Mouse (Mus musculus) heart, embryonic 15.5 days (tissue): Measurements from ENCODE around the gene Sgcd. TPM values are rescaled to one million over a fixed set of nuclear protein-coding genes. Genes with fewer than 3 reads are reported as not detected.

Experiments
- ATAC-seq: fragments of 200-750 bp; cut with Nextera tagmentation; replicated peaks from 2 replicates; pipeline ENCODE4 v1.8.0; 2017; ENCODE audit warnings: low read depth, moderate TSS enrichment; ENCODE audit not compliant: insufficient number of reproducible peaks, insufficient read depth, low FRiP score
- H3K27ac ChIP-seq: fragments of 300-500 bp; sonication (generic); 2 replicates; pipeline ENCODE4 v1.5.1; 2015; ENCODE audit warnings: mild to moderate bottlenecking, inconsistent platforms
- H3K27me3 ChIP-seq: fragments of 300-500 bp; sonication (generic); 2 replicates; pipeline ENCODE4 v1.6.1; 2015; ENCODE audit warnings: inconsistent platforms
- H3K36me3 ChIP-seq: fragments of 300-500 bp; sonication (generic); 2 replicates; pipeline ENCODE4 v1.6.1; 2015; ENCODE audit warnings: mild to moderate bottlenecking, inconsistent platforms
- H3K4me1 ChIP-seq: fragments of 300-500 bp; sonication (generic); replicated peaks from 2 replicates; pipeline ENCODE4 v1.6.1; 2015; ENCODE audit warnings: inconsistent platforms
- H3K4me2 ChIP-seq: fragments of 300-500 bp; sonication (generic); 2 replicates; pipeline ENCODE4 v1.6.1; 2015; ENCODE audit warnings: inconsistent platforms, mild to moderate bottlenecking, moderate library complexity
- H3K4me3 ChIP-seq: fragments of 300-500 bp; sonication (generic); 2 replicates; pipeline ENCODE4 v1.5.1; 2015; ENCODE audit warnings: mild to moderate bottlenecking, inconsistent platforms
- H3K9ac ChIP-seq: fragments of 300-500 bp; sonication (generic); 2 replicates; pipeline ENCODE4 v1.6.1; 2015; ENCODE audit warnings: mild to moderate bottlenecking, inconsistent platforms
- H3K9me3 ChIP-seq: fragments of 300-500 bp; sonication (generic); replicated peaks from 2 replicates; pipeline ENCODE4 v1.6.1; 2016; ENCODE audit warnings: inconsistent platforms
- WGBS: fragments of 180-500 bp; shearing (Covaris S2); methylation state at CpG from one replicate; pipeline ENCODE4 v1.1.7; 2015; ENCODE audit warnings: mixed read lengths; 5-methylcytosine and 5-hydroxymethylcytosine counted together
- polyA plus RNA-seq: library from polyadenylated mRNA; unstranded; fragments of >200 nt; fragmentation: Nextera tagmentation; extraction: Ambion mirVana; gene quantifications from 2 replicates; pipeline ENCODE4 v1.2.1, GENCODE M21; 2015

Gene Sgcd
- polyA plus RNA-seq: 6.0 and 6.2 TPM in 2 replicates

GRCm38 (mm10) chr11:47988697-47989533, at the start of gene Sgcd:
Gene Sgcd (minus strand): TSS chr11:47988969.
- H3K9ac ChIP-seq: peak within 1 kb of the TSS; percentile 51
- H3K27ac ChIP-seq: no peak within 1 kb of the TSS
- no peaks in the 10 kb centered on the region for H3K9me3 ChIP-seq
- under 1% methylated on average over 63 of the region's 67 CpGs for WGBS
- H3K27me3 ChIP-seq: peaks cover 58% of the 10 kb centered on the region
- no peaks in the 10 kb centered on the region for H3K36me3 ChIP-seq
- H3K4me2 ChIP-seq: peak within 1 kb of the TSS; percentile 97
- H3K4me3 ChIP-seq: peak within 1 kb of the TSS; percentile 61
- peaks cover 8% of the 10 kb centered on the region for H3K4me1 ChIP-seq
- ATAC-seq: peak; percentile 65

- Histone ChIP-seq H3K9ac (no peak overlapping the region), H3K4me1 (no peaks in the 10 kb centered on the region), H3K27me3 (no peaks in the 10 kb centered on the region), H3K27ac (no peak overlapping the region), H3K4me2 (no peak overlapping the region), H3K9me3 (no peaks in the 10 kb centered on the region), H3K4me3 (no peak overlapping the region), H3K36me3 (no peaks in the 10 kb centered on the region)
- no peak for ATAC-seq
- 53% methylated on average over 4 of the region's 4 CpGs for WGBS
Observed at GRCm38 (mm10) chr11:48038051-48038450, 49.3 kb upstream of the Sgcd start.

DNA sequence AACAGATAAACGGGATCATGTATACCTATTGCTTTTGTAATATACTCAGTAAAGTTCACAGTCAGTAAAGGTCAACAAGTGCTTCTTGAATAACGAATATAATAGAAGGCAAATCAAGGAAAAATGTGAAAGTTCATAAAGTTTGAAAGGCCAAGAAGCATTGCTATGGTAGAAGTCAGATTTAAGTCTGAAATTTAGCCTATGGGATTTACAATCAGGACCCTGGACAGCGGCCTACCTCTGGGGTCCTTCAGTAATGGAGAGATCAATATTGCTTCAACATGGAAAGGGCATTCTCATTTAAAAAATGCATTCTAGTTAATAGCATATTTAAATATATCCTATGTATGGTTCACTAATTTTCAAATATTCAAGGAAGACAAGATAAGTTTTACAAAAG, 24.1 kb upstream of the Sgcd start:
- Histone ChIP-seq H3K4me2 (no peak overlapping the region), H3K9ac (no peak overlapping the region), H3K9me3 (no peaks in the 10 kb centered on the region), H3K27ac (no peak overlapping the region), H3K4me3 (no peak overlapping the region), H3K27me3 (no peaks in the 10 kb centered on the region), H3K36me3 (no peaks in the 10 kb centered on the region), H3K4me1 (no peaks in the 10 kb centered on the region)
- ATAC-seq: no peak
- WGBS: 44% methylated on average over 3 of the region's 3 CpGs

- Histone ChIP-seq H3K27ac (no peak overlapping the region), H3K4me2 (peak overlapping the region; percentile 97), H3K36me3 (no peaks in the 10 kb centered on the region), H3K4me3 (peak overlapping the region; percentile 61), H3K9ac (peak overlapping the region; percentile 51; the same call in 1 of the 2 replicates), H3K27me3 (peaks cover 58% of the 10 kb centered on the region), H3K4me1 (peaks cover 8% of the 10 kb centered on the region), H3K9me3 (no peaks in the 10 kb centered on the region)
- WGBS: 1% methylated on average over 31 of the region's 31 CpGs
- ATAC-seq: peak; percentile 41; the same call in 1 of the 2 replicates
Observed at GRCm38 (mm10) chr11:47988333-47988696, 454 bp downstream of the Sgcd start.

GRCm38 (mm10) chr11:47987893-47988267, 889 bp downstream of the Sgcd start:
- 15% methylated on average over 12 of the region's 12 CpGs for WGBS
- ATAC-seq: no peak
- Histone ChIP-seq H3K36me3 (no peaks in the 10 kb centered on the region), H3K9ac (no peak overlapping the region), H3K27me3 (peaks cover 58% of the 10 kb centered on the region), H3K4me3 (peak overlapping the region; percentile 61), H3K9me3 (no peaks in the 10 kb centered on the region), H3K4me2 (peak overlapping the region; percentile 97), H3K27ac (no peak overlapping the region), H3K4me1 (peaks cover 8% of the 10 kb centered on the region)

DNA sequence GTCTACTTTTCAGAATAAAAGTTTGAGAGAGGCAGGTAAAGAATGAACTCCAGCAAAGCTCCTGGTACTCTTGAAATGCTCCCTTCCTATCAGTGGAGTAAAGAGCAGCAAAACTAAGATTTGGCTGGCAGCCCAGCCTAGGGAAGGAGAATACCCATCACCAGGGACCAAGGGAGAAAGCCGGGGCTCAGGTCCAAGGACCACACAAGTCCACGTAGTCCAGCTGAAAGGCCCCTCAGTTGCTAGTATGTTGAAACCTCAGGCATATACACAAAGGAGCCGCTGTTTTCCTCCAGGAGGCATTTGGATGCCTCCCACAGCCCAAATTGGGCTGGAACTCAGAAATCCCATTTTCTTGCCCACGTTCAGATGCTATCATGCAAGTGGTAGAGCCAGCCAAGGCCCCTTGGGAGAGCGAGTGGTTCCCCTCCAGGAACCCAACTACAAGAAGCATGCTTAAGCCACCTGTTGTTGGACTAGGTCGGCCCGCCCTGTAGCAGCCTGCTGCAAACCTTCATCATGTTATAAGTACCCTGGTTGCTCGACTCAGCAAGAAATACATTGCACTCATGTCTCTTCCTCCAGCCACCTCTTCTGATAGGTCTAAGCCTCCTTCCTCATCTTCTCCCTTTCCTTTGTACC, 1.4 kb downstream of the Sgcd start:
- H3K27ac ChIP-seq: no peak overlapping the region
- peak overlapping the region; percentile 61 for H3K4me3 ChIP-seq
- peaks cover 58% of the 10 kb centered on the region for H3K27me3 ChIP-seq
- no peak for ATAC-seq
- no peak overlapping the region for H3K9ac ChIP-seq
- 55% methylated on average over 8 of the region's 8 CpGs for WGBS
- H3K36me3 ChIP-seq: no peaks in the 10 kb centered on the region
- H3K4me2 ChIP-seq: peak overlapping the region; percentile 97
- H3K9me3 ChIP-seq: no peaks in the 10 kb centered on the region
- H3K4me1 ChIP-seq: peaks cover 8% of the 10 kb centered on the region

DNA sequence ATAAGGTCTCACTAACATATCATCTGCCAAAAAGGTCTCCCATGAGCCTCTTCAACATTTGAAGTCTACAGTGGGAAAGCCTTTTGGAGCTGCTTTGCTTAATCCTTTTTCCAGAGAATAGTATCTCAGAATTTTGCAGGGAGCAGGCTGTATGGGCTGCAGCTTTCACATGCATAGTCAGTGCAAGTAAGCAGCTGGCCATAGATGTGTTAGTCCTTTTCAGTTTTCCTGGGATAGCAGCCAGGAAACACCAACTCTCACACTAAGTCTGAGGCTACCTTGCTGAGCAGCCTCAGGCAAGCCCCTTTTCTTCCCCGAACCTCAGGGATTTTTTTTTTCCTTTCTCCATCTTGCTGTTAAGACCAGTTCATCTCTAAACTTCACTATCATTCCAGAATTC, 6.6 kb downstream of the Sgcd start:
- Histone ChIP-seq H3K4me2 (no peak overlapping the region), H3K27me3 (peaks cover 16% of the 10 kb centered on the region), H3K4me1 (no peaks in the 10 kb centered on the region), H3K4me3 (no peak overlapping the region), H3K36me3 (no peaks in the 10 kb centered on the region), H3K9ac (no peak overlapping the region), H3K27ac (no peak overlapping the region), H3K9me3 (no peaks in the 10 kb centered on the region)
- ATAC-seq: no peak
- WGBS: 71% methylated on average over 1 of the region's 1 CpGs

- H3K36me3 ChIP-seq: no peaks in the 10 kb centered on the region
- H3K4me1 ChIP-seq: no peaks in the 10 kb centered on the region
- no peak for ATAC-seq
- H3K4me3 ChIP-seq: no peak overlapping the region
- 45% methylated on average over 2 of the region's 2 CpGs for WGBS
- H3K9me3 ChIP-seq: no peaks in the 10 kb centered on the region
- no peak overlapping the region for H3K27ac ChIP-seq
- H3K27me3 ChIP-seq: peaks cover 6% of the 10 kb centered on the region
- H3K4me2 ChIP-seq: no peak overlapping the region
- no peak overlapping the region for H3K9ac ChIP-seq
Observed at GRCm38 (mm10) chr11:47981108-47981507, 7.7 kb downstream of the Sgcd start.

- 65% methylated on average over 3 of the region's 3 CpGs for WGBS
- no peaks in the 10 kb centered on the region for H3K9me3 ChIP-seq
- no peaks in the 10 kb centered on the region for H3K4me1 ChIP-seq
- H3K9ac ChIP-seq: no peak overlapping the region
- no peak overlapping the region for H3K4me3 ChIP-seq
- no peaks in the 10 kb centered on the region for H3K36me3 ChIP-seq
- no peak overlapping the region for H3K4me2 ChIP-seq
- no peak overlapping the region for H3K27ac ChIP-seq
- H3K27me3 ChIP-seq: no peaks in the 10 kb centered on the region
- ATAC-seq: no peak
Observed at GRCm38 (mm10) chr11:47953291-47953690, 35.5 kb downstream of the Sgcd start.

DNA sequence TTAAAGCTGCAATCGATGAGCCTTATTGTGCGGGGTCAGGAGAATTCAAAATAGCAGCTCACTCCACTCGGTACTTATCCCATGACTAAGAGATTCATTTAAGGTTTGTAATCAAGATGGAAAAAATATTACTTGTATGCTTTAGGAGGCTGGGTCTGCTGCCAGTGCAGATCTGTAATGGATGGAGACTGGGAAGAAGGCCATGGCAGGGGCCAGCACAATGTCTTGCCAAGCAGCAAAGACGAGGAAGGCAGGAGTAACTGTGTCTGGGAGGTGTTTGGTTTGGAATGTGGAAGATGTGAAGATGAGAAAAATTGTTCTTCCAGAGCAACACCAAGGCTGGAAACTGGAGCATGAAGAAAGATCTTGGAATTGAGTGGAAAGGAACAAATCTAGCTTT, 36.4 kb downstream of the Sgcd start:
- WGBS: 66% methylated on average over 4 of the region's 4 CpGs
- Histone ChIP-seq H3K4me3 (no peak overlapping the region), H3K4me1 (no peaks in the 10 kb centered on the region), H3K27me3 (no peaks in the 10 kb centered on the region), H3K36me3 (no peaks in the 10 kb centered on the region), H3K27ac (no peak overlapping the region), H3K9ac (no peak overlapping the region), H3K9me3 (no peaks in the 10 kb centered on the region), H3K4me2 (no peak overlapping the region)
- ATAC-seq: no peak

- no peaks in the 10 kb centered on the region for H3K9me3 ChIP-seq
- H3K4me3 ChIP-seq: no peak overlapping the region
- WGBS: 59% methylated on average over 2 of the region's 2 CpGs
- no peak overlapping the region for H3K9ac ChIP-seq
- no peaks in the 10 kb centered on the region for H3K27me3 ChIP-seq
- no peak overlapping the region for H3K4me2 ChIP-seq
- ATAC-seq: no peak
- H3K4me1 ChIP-seq: no peaks in the 10 kb centered on the region
- H3K27ac ChIP-seq: no peak overlapping the region
- no peaks in the 10 kb centered on the region for H3K36me3 ChIP-seq
Observed at GRCm38 (mm10) chr11:47939795-47940194, 49.0 kb downstream of the Sgcd start.

GRCm38 (mm10) chr11:47917616-47918015, 71.2 kb downstream of the Sgcd start:
- H3K9me3 ChIP-seq: no peaks in the 10 kb centered on the region
- no peak overlapping the region for H3K27ac ChIP-seq
- H3K9ac ChIP-seq: no peak overlapping the region
- H3K4me2 ChIP-seq: no peak overlapping the region
- ATAC-seq: no peak
- no peaks in the 10 kb centered on the region for H3K36me3 ChIP-seq
- WGBS: 64% methylated on average over 2 of the region's 2 CpGs
- no peaks in the 10 kb centered on the region for H3K27me3 ChIP-seq
- H3K4me1 ChIP-seq: no peaks in the 10 kb centered on the region
- H3K4me3 ChIP-seq: no peak overlapping the region
